Mouse (Mus musculus) retina, postnatal 1 day (tissue): ENCODE measurements around the gene Abhd17c.

Experiments used
- DNase-seq: peaks from one replicate; pipeline ENCODE4 v3.0.0-alpha.2; 2012

Gene Abhd17c

GRCm38 (mm10) chr7:84116621-84117542 is 34.8 kb downstream of the Abhd17c start:
- DNase-seq: no peak

GRCm38 (mm10) chr7:84115385-84115784 is 36.3 kb downstream of the Abhd17c start:
- no peak for DNase-seq

DNA sequence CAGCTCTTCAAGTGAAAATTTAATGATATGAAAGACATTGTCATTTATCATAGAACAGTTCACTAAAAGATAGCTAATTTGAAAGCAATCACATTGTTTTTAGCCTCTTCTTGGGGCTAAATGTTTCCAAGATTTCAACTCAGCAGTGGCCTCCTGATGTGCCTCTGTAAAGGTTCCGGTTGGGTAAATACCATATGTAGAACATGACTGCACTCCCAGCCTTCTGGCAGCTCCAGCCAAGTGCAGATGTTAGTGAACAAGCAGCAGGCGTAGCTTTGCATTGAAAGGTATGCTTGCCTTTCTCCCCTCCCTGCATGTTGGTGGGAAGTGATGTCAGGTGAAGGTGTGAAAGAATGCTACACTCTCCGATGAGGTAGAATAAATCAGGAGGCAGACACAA is 36.9 kb downstream of the Abhd17c start:
- DNase-seq: no peak

- DNase-seq: peak; percentile 42
Observed at GRCm38 (mm10) chr7:84113035-84113390, 38.7 kb downstream of the Abhd17c start.

DNA sequence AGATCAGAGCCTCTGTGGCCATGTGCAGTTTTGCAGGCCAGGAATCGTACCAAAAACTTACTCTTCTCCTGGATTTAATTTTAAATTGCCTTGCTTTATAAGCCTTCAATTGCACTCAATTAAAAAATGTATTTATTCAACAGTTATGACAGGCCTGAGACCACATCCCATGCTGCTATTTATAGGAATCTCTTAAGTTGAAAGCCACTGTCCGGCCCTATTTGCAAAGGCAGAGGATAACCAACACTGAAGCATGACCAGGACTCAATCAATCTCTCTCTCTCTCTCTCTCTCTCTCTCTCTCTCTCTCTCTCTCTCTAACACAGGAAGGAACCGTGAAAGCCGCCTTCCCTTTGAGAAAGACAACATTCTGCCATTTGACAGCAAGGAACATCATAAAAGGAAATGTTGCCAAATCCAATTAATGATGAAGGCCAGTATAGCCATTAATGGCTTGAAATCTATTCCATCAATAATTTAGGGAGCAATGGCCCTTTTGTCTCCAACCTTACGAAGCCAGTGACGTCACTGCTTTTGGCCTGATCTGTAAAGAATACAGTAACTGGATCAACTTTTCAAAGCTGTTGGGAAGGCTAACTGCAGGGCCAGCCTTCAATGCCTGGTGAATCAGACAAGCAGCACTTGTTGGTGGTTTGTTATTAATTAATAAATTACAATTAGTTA is 39.2 kb downstream of the Abhd17c start:
- peak; percentile 48 for DNase-seq

DNA sequence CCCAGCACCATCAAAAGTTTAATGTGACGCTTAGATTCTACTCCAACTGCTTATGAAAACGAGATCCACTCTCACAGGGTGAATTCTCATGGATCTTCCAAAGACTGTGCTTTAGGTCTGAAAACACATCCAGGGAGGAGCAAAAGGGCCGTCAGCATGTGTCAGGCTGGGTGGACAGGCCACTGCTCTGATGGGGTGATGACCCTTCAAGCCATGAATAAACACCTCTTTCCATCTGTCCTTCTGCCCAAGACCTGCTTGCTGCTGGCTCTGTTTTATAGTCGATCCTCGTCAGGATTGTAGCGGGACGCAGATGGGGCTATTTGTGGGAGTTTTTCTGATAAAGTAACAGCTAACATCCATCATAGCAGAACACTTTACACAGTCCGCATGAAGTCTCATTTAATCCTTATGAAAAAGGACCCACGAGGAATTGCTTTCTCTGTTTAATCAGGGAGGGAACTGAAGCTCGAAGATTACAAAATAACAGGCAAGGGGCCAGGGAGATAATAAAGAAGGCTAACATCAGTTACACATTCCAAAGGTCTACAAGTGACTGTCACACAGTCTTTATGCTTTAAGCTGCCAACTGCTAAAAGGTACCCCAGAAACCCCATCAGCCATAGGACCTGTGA is 39.9 kb downstream of the Abhd17c start:
- DNase-seq: no peak

GRCm38 (mm10) chr7:84106942-84107341 is 44.8 kb downstream of the Abhd17c start:
- DNase-seq: no peak

- no peak for DNase-seq
Observed at GRCm38 (mm10) chr7:84102589-84102988, 49.1 kb downstream of the Abhd17c start.

- no peak for DNase-seq
Observed at GRCm38 (mm10) chr7:84100672-84101071, 51.0 kb downstream of the Abhd17c start.

DNA sequence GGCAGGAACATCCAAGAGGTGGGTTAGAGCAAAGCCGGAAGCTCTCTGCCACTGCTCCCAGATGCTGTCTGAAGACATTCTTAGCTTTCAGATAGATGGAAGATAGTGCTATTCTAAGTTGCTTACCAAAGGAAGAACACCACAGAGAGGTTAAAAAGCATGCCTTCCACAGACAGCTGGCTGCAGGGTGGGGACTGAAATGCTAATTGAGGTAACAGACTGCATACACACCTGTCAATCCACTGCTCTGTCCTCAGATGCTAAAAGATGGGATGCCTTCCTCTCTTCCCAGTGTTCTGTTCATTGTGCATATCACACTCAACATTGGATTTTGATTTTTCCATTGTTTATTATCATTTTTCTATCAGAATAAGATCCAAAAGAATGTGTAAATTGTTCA is 53.6 kb downstream of the Abhd17c start:
- no peak for DNase-seq

GRCm38 (mm10) chr7:84096501-84096900 is 55.2 kb downstream of the Abhd17c start:
- DNase-seq: no peak

DNA sequence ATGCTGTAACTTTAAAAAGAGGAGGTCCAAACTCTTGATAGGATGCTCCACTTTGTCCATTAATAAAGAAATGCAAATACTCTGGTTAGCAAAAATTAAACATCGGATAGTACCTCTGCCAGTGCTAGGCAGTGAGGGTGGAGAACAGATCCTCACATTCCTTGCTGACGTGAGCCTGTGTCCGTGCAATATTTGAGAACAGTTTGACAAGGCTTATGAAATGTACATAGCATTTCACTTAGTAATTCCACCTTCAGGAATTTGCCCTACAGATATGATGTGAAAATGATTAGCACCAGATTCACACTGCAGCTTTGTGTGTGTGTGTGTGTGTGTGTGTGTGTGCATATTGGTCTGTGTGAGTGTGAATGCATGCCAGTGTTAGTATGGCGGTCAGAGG is 60.9 kb downstream of the Abhd17c start:
- DNase-seq: no peak

DNA sequence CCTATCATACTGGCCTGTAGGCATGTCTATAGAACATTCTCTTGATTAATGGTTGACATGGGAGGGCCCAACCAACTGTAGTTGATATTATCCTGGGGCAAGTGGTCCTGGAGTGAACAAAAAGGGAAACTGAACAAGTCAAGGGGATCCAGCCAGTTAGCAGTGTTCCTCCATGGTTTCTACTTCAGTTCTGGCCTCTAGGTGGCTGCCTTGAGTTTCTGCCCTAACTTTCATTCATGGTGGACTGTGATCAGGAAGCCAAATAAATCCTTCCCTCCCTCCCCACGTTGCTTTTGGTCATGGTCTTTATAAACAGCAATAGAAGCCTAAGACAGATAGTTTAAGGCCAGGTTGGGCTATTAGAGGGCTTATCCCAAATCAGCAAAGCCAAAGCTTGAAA is 61.9 kb downstream of the Abhd17c start:
- DNase-seq: no peak

- DNase-seq: peak; percentile 65
Observed at GRCm38 (mm10) chr7:84088971-84089370, 62.7 kb downstream of the Abhd17c start.

- DNase-seq: no peak
Observed at GRCm38 (mm10) chr7:84088191-84088590, 63.5 kb downstream of the Abhd17c start.

DNA sequence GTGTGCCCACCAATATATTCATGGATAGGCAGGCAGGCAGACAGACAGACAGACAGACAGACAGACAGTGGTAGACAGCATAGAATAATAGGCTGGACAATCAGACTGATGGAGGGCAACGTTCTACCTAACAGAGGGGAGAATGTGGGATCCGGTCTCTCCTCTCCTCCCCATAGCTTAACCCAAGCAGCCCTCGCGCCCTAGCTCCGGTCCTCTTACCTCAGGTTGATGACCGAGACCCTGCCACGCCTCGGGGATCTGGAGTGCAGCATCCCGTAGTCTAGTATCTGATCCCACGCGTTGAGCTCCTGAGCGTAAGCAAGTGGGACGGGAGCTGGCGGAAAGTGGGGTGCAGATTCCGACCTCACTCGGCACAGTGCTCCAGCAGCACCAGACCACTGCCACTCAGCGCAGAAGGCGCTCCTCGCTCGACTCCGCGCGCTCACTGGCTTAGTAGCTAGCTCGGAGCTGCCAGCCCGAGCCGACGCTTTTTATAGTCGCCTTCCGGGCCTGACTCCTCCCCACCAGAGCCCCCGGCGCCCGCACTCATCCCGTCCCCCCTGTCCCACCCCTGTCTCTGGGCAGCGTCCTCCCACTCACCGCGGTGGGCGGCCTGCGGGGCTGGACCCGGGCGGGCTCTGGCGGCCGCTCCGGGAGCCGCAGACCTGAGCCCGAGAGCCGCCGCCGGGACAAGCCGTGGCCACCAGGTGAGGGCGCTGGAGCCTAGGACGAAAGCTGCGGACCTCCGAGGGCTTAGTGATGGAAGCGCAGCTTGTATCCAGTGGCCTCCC is 65.5 kb downstream of the Abhd17c start, which contains the start of gene Cemip:
Cemip (minus strand) TSS at position 464 of the 791 bp plus-strand sequence.
- peak; percentile 87 for DNase-seq

GRCm38 (mm10) chr7:84085049-84085945 is 66.4 kb downstream of the Abhd17c start:
- DNase-seq: peak; percentile 58

- no peak for DNase-seq
Observed at GRCm38 (mm10) chr7:84077257-84078013, 74.3 kb downstream of the Abhd17c start.

DNA sequence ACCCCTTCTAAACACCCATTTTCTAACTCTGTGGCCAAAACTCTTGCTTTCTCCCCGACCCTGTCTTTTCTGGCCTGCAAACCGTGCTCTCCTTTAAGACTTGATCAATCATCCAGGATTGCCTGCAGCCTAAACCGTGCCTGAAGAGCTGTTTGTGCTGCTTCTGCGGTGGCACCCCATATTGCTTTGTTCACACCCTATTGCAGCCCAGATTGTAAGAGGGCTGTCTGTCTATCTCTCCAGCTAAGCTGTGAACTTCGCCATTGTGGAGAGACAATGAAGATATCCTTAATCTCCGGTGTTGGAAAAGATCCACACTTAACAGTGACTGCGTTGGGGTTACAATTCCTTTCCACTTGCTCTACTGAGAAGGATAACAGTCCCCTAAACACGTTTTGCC is 77.4 kb downstream of the Abhd17c start:
- DNase-seq: no peak

GRCm38 (mm10) chr7:84073856-84074255 is 77.8 kb downstream of the Abhd17c start:
- DNase-seq: no peak

DNA sequence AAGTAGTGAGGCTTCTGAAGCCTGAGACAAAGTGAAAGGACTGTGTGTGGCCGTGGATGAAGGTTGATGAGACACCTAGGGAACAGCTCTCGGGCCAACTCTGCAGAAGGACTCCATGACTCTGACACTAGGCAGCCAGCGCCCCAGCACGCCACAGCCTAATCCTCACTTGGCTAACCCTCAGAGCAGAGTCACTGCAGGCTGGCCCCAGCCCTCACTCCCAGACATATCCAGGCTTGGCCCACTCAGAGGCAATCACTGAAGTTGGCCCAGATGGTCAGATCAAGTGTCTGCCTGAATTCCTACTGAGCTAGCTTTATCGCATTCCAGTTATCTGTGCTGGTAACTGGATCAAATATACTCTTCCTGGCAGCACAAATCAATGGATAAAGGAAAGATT is 82.8 kb downstream of the Abhd17c start:
- no peak for DNase-seq
